Mouse (Mus musculus): ENCODE data around the gene Col3a1. TPM values are rescaled to one million over a fixed set of nuclear protein-coding genes. Genes with fewer than 3 reads are reported as not detected.

Gene Col3a1
- polyA plus RNA-seq (2012; rRNA removed) = 1,652 and 1,995 TPM in 2 replicates

DNA sequence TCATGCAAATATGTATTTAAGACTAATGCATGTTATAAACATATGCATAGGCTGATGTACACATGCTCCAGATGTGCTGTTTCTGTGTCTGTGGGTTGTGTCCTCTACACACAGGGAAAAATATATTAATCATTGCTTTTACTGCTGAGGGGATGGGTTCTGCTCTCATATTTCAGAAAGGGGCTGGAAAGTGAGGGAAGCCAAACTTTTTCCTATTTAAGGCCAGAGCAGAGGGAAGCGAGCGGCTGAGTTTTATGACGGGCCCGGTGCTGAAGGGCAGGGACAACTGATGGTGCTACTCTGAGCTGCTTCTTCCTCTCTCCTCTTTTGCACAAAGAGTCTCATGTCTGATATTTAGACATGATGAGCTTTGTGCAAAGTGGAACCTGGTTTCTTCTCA lies at the start of gene Col3a1:
TSS of gene Col3a1 (plus strand) at position 151 of the 400 bp plus-strand sequence.
- DNase-seq (ENCODE audit: low spot score) = peak; percentile 30

DNA sequence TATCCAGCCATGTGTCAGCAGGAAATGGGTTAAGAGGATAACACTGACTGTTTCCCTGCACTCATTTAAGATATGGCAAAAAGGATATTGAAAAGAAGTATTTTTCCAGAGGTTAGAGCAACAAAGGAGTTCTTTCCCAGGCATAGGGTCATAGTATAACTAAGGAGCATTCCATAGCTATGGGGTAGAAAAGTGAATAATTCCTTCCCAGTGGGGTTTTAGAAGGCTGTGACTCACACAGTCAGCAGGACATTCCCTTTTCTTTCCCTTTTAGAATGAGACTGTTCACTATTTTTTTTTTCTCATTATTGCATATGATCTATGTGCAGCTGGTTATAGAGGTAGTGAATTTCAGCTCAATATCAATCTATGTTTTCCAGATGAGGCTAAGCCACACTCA lies 41.9 kb upstream of the Col3a1 start:
- DNase-seq (ENCODE audit: low spot score) = no peak

DNA sequence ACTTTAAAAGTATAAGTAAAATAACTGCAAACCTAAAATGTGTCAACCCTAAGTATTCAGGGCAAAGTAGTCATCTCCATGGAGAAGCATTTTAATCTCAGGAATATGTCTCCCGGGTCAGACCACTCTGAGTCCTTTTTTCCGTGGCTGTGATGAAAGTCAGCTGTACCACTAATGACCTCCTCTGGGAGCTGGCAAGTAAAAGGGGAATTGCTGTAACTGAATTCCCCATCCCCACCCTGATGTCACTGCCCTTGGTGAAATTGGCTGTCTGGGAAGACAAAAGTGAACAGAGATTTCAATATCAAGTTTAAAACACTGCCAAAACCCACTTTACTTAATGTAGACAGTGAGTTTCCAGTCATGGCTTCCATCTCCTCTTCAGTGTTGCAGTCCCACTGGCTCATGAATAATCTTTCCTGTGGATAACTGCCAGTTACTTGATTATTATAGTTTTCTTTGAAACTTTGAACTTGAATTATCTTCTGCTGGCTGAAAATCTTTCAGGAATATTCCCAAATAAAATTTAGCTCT lies 35.3 kb upstream of the Col3a1 start:
- DNase-seq (ENCODE audit: low spot score) = no peak

DNA sequence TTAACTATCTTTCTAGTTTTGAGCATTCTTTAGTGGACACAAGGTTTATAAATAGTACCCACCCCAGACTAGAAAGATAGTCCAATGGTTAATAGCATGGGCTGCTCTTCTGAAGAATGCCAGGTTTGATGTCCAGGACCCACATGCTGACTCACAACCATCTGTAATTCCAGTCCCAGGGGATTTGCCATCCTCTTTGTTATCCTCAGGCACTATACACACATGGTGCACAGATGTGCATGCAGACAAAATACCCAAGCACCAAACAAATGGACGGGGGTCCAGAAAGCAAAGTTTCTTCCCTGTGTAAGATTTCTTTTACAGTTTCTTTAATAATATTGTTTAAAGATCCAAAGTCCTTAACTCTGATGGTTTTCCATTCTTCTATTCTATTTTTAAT lies 23.4 kb upstream of the Col3a1 start:
- no peak for DNase-seq (ENCODE audit: low spot score)

DNA sequence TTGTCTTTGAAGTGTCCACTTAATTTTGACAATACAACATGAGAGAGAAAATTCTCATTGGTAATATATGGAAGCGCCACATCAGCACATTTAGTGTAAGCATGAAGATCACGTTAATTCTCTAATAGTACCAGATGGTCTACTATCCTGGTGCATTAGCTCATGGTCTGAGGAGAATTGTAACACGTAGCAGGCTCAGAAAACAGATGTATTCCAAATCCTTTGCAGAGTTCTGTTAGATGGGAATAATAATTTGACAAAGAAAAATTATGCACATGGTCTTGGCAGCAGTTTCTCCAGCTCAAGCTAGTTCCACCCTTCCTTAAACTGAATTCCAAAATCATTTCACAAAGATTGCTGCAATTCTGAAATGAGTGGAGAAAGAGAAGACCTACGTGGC lies 21.3 kb upstream of the Col3a1 start:
- no peak for DNase-seq (ENCODE audit: low spot score)

DNA sequence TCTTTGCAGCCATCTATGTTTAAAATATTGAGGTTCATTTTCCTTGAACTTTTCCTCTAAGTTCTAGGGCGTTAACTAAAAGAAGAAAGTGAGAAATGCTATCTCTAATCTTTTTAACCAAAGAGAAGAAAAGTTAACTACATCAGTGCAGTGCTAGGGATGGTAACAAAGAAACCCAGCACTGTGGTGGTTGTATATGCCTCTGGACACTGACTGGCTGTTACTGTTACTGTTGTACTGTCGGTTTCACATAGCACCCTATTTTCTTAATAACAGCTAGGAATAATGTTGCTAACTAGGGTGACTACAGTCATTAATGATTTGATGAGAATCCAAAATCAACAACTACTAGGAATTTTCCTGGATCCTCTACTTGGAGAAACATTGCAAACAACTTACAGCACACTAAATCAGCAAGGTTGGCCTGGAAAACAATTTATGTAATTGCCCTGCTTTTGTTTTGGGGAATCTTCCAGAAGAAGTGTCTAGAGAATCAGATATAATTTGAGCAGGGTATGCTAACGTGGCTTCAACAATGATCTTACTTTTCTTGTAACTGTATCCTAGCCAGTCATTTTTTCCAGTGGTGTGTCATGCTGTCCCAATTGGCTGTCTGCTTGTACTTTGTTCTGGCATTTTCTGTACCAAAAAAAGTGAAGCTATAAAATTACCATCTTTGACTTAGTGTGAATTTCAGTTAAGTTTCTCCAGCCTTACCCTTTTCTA lies 11.8 kb upstream of the Col3a1 start:
- no peak for DNase-seq (ENCODE audit: low spot score)

DNA sequence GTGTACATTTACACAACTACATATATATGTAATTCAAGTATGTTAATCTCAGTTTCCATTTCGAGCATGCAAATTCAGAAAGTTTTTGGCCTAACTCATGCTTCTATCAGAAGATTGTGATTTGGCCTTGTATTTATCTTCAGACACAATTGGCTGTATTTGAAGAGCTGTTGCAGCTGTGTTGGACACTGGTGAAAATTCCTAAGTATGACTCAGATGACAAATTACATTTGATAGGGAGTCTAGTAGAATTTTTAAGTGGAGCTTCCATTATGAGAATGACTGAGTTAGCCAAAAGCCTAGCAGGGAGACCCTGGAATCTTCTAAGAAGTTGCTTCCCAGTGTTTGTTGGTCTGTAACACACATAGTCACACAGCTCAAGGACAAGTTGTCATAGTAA lies 7.1 kb upstream of the Col3a1 start:
- DNase-seq (ENCODE audit: low spot score) = no peak

DNA sequence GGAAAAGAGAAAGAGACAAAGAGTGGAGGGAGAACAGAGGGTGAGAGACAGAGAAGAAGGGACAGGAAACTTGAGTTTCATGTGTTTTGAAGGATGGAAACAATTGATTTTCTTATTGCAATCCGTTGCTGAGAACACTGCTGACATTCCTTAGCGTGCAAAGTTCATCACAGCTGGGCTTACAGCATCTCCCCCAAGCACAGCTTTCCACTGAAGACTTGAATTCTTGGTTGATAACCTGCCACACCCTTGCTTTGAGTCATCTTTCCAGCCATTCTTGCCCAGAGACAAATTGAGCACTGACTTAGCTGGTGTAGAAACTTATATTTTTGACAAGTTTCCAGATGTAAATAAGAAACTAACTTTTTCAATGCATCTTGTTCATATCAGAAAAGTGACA lies 2.3 kb upstream of the Col3a1 start:
- no peak for DNase-seq (ENCODE audit: low spot score)

DNA sequence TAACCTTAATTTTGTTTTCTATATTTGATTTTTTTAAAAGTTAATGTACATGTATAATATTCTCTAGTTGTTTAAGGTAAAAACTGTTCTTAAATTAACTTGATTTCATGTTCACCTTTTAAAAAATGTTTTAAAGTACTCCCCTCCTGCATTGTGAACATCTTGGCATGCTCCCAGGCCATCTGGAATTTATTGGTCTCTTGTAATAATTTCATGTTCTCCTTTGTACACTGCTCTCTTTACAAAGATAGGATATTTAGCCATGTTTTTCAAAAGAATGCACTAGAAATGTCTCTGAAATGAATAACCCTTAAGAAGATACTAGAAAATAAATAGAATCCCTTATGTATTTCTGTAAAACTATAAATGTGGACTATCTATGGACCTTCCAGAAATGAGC lies 624 bp downstream of the Col3a1 start:
- DNase-seq (ENCODE audit: low spot score) = no peak

DNA sequence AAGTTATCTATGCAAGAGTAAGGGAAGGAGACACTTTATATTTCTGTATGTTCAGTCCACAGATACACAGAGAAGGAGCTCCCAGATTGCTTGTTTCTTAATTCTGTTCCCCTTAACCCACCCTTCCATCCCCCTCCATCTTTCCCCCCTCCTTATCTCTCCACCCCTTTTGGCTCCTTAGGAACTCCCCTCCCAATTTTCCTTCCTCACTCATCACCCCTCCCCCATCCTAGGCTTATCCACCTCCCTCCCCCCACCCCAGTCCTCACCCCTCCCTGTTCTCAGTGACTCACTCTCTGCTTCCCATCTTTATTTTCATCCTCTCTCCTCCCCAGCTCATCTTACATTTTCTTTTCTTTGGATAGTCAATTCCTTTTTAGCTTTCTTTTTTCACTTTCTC lies 1.5 kb downstream of the Col3a1 start:
- DNase-seq (ENCODE audit: low spot score) = no peak

DNA sequence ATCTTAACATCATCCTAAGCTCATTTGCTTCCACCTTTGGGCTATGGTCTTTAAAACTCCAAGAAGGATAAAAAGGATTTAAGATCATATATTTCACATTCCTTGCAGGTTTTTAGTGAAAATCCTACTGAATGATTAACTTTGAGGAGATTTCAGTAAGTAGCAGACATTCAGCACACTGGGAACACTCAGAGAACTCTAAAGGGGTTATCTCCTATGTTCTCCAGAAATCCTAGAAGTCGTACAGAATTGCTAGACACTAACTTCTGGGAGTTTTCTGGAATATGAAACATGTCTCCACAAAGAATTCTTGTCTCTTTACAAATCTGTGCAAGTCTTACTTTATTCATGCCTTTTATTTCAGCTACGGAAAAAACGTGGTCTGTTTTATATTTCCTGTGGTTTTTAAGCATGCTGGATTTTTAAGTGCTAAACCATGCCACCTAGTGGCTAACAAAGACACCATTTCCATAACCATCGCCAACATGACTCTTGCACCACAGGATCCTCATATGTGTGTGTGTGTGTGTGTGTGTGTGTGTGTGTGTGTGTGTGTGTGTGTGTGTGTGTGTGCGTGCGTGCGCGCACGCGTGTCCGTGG lies 2.5 kb downstream of the Col3a1 start:
- no peak for DNase-seq (ENCODE audit: low spot score)

DNA sequence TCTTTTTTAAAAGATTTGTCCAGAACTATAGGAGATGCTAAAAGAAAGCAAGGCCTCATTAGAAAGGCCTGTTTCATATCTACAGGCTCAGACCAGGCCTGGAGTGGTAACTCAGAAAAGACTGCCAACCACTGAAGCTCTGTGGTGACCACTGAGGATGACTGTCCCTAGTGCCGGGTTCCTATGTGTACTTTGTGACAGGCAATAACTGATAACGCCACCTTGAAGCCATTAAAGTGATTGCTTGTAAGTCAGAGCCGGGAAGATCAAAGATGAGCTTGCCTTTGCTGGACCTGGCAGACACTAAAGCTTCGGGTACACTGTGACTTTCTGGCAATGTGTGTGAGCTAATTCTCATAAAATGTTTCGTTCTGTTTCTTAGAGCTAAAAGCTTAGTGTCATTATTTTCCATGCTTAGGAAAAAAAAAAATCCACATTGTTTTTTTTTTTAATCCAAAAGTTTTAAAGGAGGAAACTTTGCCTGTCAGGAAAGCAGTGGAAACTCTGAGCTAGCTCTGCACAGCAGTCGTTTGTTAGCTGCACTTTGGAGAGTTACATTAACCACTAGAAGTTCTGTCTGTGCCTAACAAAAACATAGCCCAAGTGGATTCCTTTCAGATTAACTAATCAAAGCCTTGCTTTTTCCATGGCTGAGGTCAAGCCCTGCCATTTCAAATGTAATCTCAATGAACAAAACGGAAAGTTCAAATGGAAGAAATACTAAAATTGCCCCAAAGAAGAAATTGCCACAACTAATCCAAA lies 4.6 kb downstream of the Col3a1 start:
- DNase-seq (ENCODE audit: low spot score) = no peak

DNA sequence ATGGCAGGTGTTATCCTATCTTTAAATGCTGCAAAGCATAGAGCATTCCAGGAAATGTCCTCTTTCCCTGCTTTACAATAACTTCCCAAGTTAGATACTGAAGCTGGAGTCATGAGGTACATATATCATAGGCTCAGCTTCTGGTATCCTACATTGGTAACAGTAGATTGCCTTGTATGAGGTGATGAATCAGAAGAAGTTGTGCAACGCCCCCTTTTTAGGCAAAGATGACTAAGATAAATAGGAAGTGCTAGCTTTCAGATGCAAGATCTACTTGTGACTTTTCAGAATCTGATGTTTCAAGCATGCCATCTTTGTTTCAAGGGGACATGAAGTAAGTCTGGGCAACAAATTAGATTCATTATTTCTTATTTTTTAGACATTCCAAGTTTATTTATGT lies 6.9 kb downstream of the Col3a1 start:
- no peak for DNase-seq (ENCODE audit: low spot score)

DNA sequence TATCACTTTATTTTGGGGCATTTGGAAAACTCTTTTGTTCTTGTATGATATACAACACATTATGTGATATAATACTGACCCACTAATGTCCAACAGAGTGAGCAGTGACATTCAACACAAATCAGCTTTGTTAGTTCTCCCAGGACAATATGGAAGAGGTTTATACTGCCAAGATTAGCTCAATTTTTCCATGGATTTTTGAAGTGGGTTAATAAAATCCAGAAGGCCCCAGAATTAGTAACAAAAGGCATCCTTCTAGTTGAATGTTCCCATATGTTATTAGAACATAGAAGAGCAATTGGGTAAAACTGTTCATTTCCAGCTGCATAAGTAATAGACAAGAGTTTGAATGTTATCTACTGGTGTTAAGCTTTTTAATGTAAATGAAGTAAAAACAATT lies 9.5 kb downstream of the Col3a1 start:
- DNase-seq (ENCODE audit: low spot score) = no peak

DNA sequence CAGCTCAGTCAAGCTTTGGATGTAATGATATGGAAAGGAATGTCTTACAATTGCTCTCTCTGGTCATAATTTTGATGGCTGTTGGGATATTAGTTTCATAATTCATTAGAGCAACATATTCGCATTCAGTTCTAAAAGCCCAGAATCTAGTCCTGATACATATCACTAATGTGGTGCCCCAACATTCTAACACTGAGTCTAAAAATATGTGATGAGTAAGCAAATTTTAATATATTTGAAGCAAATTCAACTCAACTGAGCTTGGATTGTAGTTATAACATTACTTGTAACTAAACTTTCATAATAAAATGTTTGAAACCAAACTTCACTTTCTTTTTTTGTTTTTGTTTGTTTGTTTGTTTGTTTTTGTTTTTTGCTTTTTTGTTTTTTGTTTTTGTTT lies 17.8 kb downstream of the Col3a1 start:
- DNase-seq (ENCODE audit: low spot score) = no peak

DNA sequence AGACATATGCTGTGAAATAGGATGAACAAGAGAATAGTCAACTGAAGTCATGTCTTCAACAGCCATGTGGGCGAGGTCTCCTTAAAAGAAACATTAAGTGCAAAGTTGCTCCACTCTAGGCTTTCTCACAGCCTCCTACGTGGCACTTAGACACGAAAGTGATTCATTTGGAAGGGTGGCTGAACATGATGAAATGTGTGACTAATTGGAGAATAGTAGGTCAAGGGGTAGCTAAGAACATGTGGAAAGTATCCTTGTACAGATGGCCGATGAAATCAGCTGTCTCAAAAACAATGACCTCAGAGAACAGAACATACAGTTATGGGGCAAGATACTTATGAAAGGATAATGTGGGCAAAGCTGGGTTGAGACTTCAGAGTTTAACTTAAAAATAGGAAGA lies 44.6 kb downstream of the Col3a1 start:
- no peak for DNase-seq (ENCODE audit: low spot score)

DNA sequence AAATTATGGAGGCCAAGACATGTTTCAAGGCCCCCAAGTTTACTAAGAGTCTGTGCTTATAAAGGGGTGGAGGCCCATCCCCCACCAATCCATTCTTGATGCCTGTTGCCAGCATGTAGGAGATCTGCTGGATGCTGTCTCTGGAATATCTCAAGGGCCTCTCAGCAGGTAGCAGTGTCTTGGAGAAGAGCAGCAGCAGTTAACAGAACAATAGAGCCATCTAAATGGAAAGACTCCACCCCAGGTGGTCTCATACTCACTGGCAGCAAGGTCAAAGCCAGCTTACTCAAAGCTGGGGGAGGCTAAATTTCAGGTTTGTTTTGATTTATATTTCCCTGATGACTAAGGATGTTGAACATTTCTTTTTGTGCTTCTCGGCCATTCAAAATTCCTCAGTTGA lies 46.7 kb downstream of the Col3a1 start:
- DNase-seq (ENCODE audit: low spot score) = no peak

DNA sequence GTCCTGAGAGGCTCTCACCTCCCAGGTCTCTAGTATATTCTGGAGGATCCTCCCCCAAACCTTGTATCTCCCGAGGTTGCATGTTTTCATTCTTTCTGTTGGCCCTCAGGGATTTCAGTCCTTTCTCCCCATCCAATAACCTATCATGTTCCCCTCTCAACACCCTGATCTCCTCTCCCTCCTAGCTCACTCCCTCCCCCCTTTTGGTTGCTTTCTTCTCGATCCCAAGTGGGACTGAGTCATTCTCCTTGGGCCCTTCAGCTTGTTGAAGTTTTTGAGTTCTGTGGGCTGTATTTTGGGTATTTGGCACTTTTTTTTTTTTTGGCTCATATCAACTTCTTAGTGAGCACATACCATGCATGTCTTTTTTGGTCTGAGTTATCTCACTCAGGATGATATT lies 47.8 kb downstream of the Col3a1 start:
- no peak for DNase-seq (ENCODE audit: low spot score)

DNA sequence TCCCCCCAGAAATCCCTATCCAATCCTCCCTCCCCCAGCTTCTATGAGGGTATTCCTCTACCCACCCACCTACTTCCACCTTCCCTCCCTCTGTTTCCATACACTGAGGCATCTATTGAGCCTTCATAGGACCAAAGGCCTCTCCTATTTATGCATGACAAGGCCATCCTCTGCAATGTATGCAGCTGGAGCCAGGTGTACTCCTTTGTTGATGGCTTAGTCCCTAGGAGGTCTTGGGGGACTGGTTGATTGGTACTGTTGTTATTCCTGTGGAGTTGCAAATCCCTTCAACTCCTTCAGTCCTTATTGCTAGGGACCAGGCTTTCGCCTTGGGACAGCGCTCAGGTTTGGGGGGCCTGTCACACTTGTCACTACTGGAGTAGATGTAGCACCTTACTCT lies 48.3 kb downstream of the Col3a1 start:
- no peak for DNase-seq (ENCODE audit: low spot score)

DNA sequence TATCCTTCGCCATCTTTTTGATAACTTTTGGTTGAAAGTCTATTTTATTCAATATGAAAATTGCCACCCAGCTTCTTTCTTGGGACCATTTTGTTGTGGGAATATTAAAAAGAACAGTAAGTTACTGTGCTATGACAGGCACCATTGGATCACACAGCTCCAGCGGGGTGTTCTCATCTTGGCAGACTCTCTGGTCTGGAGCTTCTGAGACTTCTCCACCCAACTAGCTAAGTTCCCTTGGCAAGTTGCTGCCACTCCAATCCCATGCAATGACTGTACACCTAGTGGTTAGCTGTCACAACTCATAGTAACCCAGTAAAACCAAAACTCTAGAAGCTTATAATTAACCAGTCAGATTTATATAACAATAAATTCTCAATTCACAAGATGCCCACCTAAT lies 51.9 kb downstream of the Col3a1 start:
- DNase-seq (ENCODE audit: low spot score) = no peak

DNA sequence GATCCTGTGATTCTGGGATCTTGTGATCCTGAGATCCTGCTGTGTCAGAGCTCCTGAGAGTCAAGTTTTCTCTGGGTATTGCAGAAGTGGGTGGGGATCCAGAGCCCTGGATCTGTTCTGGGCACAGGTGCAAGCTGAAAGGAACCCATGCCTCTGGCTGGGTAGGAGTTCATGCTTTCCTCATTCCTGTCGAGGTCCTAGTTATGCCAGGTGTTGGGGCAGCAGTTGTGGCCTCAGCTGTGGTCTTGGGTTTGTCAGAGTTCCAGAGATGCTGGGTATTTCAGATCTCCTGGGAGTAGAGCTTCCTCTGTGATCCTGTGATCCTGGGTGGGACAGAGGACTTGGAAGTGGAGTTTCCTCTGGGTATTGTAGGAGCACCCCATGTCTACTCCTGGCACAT lies 54.1 kb downstream of the Col3a1 start:
- no peak for DNase-seq (ENCODE audit: low spot score)

DNA sequence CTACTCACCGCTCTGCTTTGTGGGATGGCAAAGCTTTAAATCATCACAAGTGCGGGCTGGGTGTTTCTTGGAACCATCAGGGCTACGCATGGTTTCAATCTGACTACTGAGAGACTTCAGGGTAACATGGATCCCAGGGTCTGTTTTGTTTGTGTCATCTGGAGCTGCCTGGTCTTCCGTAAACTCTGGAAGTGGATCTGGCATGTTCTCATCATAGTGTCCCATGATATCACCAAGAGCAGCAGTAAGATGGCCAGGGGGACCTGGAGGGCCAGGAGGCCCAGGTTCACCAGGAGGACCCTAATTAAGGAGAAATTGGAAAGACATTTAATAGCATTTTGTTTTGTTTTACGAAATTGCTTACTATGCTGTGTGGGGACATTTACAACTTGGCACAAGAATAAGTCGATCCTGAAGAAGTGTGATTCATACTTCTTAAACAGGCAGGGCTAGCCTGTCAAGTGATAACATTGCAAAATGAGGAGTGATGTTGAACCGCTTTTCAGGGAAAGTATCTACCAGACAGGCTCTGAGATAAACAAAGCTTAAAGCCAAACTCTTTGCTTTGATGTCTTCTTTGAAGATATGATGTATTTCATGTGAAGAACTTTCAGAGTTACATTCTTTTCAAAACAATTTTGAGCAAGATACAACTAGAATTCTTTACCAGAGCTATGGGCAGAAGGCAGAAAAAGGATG lies 68.8 kb downstream of the Col3a1 start:
- DNase-seq (ENCODE audit: low spot score) = no peak

Measured in urinary bladder, adult 2 months (tissue).